Mouse (Mus musculus): Measurements from ENCODE around the gene Kif3b.

DNA sequence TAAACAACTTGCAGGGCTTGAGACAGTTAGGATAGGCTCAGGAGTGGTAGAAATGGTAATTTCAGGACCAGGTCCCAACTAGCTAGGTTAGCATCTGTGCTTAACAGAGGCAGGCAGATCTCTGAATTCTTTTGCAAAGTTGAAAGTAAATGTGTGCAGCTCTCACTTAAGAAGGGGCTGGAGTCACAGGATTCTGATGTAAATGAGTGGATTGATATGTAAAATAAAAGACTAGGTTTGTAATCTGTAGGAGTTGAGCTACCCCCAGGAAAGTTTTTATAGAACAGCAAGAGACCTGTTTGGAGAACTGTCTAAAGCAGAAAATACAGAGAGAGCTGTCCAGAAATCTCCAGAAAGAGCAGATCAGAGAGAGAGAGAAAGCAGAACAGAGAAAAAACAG lies 79.7 kb downstream of the Kif3b start:
- TF ChIP-seq CTCF (conservative IDR thresholded peaks at IDR 0.05; ENCODE audit: low read length), result no peak
- TF ChIP-seq NANOG (IDR thresholded peaks at IDR 0.05; ENCODE audit: borderline replicate concordance, low read length), result peak; percentile 88

All from E14TG2a.4 (cell line).